Mouse (Mus musculus) v-Abl transformed pro-B cells (cell line): ENCODE measurements around the gene H2-M10.5.
"Not testable (repeated sequence)": the region's sequence is repeated elsewhere in the genome, so short reads cannot be mapped to it uniquely, and the experiment has no call there.

Source experiments
- in situ Hi-C, 2 experiments: fragments of 400-800 bp; cut with MboI; formaldehyde crosslinking; loops; one replicate each; pipeline ENCODE4 v1.15.1; 2025; ENCODE audit not compliant: unreplicated experiment in 2 of 2

The H2-M10.5 gene

GRCm38 (mm10) chr17:36772610-36773009 is at the start of gene H2-M10.5:
H2-M10.5 (plus strand) TSS chr17:36772910.
- in situ Hi-C loops, result not testable (repeated sequence)

GRCm38 (mm10) chr17:36726046-36726445 is 46.7 kb upstream of the H2-M10.5 start:
- in situ Hi-C loops, result no loop called here

DNA sequence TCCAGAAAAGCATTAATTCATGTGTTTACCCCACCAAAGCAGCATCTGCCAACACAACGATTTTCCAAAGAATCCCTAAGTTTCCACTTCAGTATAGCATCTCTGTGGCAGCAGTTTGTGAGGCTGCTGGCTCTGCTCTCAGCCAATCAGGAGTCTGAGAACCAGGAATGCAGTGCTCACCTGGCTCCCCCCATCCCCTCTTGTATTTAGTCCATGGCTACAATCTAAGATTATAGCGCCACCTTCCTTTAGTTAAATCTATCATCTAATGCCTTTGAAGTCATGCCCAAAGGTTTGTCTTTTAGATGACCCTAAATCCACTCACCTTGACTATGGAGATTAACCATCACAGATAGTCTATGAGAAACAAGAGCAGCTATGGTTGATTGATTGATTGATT is 8.9 kb upstream of the H2-M10.5 start:
- in situ Hi-C loops, result no loop called here

- in situ Hi-C loops, result not testable (repeated sequence)
Measured at GRCm38 (mm10) chr17:36764244-36764643, 8.5 kb upstream of the H2-M10.5 start.

GRCm38 (mm10) chr17:36765403-36765802 is 7.3 kb upstream of the H2-M10.5 start:
- in situ Hi-C loops, result not testable (repeated sequence)

- in situ Hi-C loops, result loop anchor here in 1 of 2 experiments (10.0 kb wide), 1 partner anchor 847 kb away; no protein-coding TSS in a partner anchor
Measured at GRCm38 (mm10) chr17:36781533-36781932, 8.8 kb downstream of the H2-M10.5 start.

- in situ Hi-C loops, result loop anchor here (5.0 to 10.0 kb wide), 3 partner anchors 429 to 852 kb away; no protein-coding TSS in a partner anchor
Measured at GRCm38 (mm10) chr17:36786483-36786886, 13.8 kb downstream of the H2-M10.5 start.

- in situ Hi-C loops, result loop anchor here (5.0 to 10.0 kb wide), 3 partner anchors 431 to 854 kb away; no protein-coding TSS in a partner anchor
Measured at GRCm38 (mm10) chr17:36788351-36788750, 15.6 kb downstream of the H2-M10.5 start.

- in situ Hi-C loops, result loop anchor here (5.0 to 10.0 kb wide), 3 partner anchors 432 to 854 kb away; no protein-coding TSS in a partner anchor
Measured at GRCm38 (mm10) chr17:36788801-36789200, 16.1 kb downstream of the H2-M10.5 start.

DNA sequence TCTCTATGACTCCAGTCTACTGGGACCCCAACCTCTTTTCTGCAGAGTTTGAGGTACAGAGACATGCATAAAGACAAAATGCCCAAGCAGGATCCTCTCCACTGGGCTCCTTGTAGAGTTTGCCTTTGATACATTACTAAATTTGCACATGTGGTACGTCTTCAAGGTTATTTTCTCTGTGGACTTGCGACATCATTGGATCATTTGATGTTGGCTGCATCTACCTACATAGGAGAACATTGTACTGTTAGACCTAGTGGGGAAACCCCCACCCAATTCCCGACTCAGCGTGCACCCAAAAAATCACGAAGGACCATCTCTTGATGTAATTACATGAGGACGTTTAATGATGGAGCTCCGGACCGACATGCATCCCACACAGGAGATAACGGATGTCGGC is 26.8 kb downstream of the H2-M10.5 start:
- in situ Hi-C loops, result no loop called here

DNA sequence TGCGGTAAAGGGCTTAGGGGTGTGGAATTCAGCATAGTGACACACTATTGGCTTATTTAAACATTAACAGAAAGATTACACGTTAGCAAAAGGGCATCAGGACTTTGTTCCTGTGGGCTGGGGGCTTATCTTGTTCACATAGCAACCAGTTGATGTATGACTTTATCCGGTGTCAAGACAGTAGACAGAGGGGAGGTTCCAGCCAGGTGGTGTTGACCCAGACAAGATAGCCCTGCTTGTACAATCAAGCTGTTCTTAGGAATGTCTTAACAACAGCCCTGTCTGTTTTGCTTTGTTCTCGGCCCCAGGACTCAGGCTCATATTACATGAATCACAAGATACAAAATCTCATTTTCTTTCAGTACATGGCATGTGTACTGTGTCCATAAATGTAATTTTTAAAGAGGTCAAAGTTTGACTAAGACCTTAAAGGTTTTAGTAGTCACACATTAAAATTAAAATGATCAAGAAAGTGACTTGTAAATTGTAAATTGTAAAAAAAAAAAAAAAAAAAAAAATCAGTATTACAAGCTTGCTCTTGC is 27.3 kb downstream of the H2-M10.5 start:
- in situ Hi-C loops, result loop anchor here in 1 of 2 experiments (25.0 kb wide), 1 partner anchor 713 kb away; no protein-coding TSS in a partner anchor

GRCm38 (mm10) chr17:36811871-36812270 is 39.2 kb downstream of the H2-M10.5 start, which contains the start of gene H2-M10.6:
H2-M10.6 (plus strand) TSS chr17:36812171.
- in situ Hi-C loops, result loop anchor here in 1 of 2 experiments (10.0 to 25.0 kb wide), 2 partner anchors 393 to 725 kb away; partner anchors contain the start of gene Olfr94

DNA sequence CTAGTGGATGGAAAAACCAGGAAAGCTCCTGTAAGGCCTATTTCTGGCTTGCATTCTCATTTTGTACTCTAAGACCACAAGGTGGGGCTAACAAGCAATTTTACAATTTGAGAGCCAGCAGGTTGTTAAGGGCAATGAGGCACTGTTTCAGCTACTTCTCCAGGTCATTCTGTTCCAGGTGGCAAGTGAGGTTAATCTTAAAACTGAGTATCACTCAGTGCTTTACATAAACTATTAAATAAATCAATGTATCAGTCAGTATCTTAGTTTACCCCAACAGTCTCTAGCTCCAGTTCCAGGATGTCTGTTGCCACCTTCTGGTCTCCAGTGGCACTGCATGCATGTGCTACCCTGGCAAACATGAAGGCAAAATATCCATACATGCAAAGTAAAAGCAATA is 51.3 kb downstream of the H2-M10.5 start:
- in situ Hi-C loops, result loop anchor here in 1 of 2 experiments (25.0 kb wide), 1 partner anchor 737 kb away; no protein-coding TSS in a partner anchor

DNA sequence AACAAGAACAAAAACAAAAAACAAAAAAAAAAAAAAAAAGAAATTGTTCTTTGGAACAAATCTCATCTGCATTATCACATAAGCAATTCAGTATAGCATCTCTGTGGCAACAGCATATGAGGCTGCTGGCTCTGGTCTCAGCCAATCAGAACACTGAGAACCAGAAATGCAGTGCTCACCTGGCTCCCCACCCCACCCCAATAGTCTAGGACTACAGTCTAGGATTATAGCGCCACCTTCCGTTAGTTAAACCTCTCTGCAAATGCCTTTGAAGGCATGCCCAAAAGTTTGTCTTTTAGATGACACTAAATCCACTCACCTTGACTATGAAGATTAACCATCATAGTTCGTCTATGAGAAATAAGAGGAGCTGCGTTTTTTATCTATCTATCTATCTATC is 52.8 kb downstream of the H2-M10.5 start:
- in situ Hi-C loops, result no loop called here
